15 mouse cellular contexts compared by ENCODE assay signal in the genomic region with DNA sequence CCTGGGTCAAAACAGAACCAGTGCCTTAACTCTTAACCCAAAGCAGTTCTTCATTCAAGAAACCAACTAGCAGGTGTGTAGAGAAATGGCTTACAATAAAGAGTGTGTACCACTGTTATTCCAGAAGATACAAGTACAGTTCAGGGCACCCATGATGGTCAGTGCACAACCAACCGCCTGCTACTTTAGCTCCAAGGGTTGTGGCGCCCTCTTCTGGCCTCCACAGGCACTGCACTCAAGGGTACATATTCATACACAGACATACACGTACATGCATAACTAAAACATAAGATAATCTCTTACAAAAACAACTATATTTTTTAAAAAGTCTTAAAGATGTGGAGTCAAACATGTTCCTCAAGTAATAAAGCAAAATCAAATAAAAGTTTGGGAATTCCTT.
DNase-seq lines count a peak whose midpoint lies in the region; ATAC-seq and TF ChIP-seq lines count a peak whose summit lies in the region.
"Had no signal": no experiment of that assay in that cellular context is flagged by ENCODE, and none has a peak within 500 bp of the region (broad histone marks: within the 10 kb centered on the region; RNA-seq: fewer than 3 reads in every experiment).

No protein-coding gene starts in this region.

- no peaks in the 10 kb centered on the region for H3K27me3 ChIP-seq in kidney, adult 2 months (replicated peaks; ENCODE audit: control insufficient read depth, insufficient read depth, low read length)
- no peaks in the 10 kb centered on the region for H3K27me3 ChIP-seq in kidney, embryonic 16.5 days (ENCODE audit: insufficient read depth, low read length)
- H3K27me3 ChIP-seq: hindbrain, embryonic 15.5 days; midbrain, embryonic 12.5 days; neural tube, embryonic 13.5 days had no signal

- peak; percentile 42 for TF ChIP-seq CTCF in kidney, adult 2 months (conservative IDR thresholded peaks at IDR 0.05; ENCODE audit: insufficient read depth, insufficient read length, low read depth, low read length)
- TF ChIP-seq CTCF in bone marrow, adult 2 months (IDR thresholded peaks at IDR 0.05; ENCODE audit: control insufficient read depth, insufficient read depth, low read length): peak; percentile 34; the same call in 1 of the 2 replicates

- TF ChIP-seq POLR2A in kidney, adult 2 months (IDR thresholded peaks at IDR 0.05; ENCODE audit: low read depth, low read length): no peak
- no peak for TF ChIP-seq POLR2A in bone marrow, adult 2 months (IDR thresholded peaks at IDR 0.05; ENCODE audit: borderline replicate concordance, control insufficient read depth, low read depth, low read length)

- H3K4me1 ChIP-seq in kidney, adult 2 months (ENCODE audit: control insufficient read depth, insufficient read depth, low read length): no peaks in the 10 kb centered on the region
- H3K4me1 ChIP-seq in kidney, embryonic 16.5 days (ENCODE audit: insufficient read depth, low read length): 0 out of 2 replicates have a peak, but pooled peaks cover 3% of the 10 kb centered on the region
- no peaks in the 10 kb centered on the region for H3K4me1 ChIP-seq in bone marrow, adult 2 months (ENCODE audit: control insufficient read depth, insufficient read depth, low read length)
- H3K4me1 ChIP-seq: hindbrain, embryonic 15.5 days; neural tube, embryonic 13.5 days had no signal

- no peak for DNase-seq in kidney, adult 2 months
- peak; percentile 26 for DNase-seq in thymus, postnatal 4 days
- no peak for DNase-seq in thymus, postnatal 14 days
- no peak for DNase-seq in spleen, postnatal 4 days (ENCODE audit: low spot score in 2 of 2)
- DNase-seq: adrenal gland, adult 8-10 months; cerebellum, adult 11-12 months; embryo, embryonic 11 days; gastrocnemius, postnatal 10 days had no signal

- H3K9me3 ChIP-seq in kidney, embryonic 16.5 days (ENCODE audit: low read length): no peaks in the 10 kb centered on the region
- H3K9me3 ChIP-seq: hindbrain, embryonic 15.5 days; midbrain, embryonic 12.5 days had no signal

- no peak overlapping the region for H3K27ac ChIP-seq in kidney, adult 2 months (ENCODE audit: insufficient read depth, low read depth, low read length)
- H3K27ac ChIP-seq in kidney, embryonic 16.5 days (ENCODE audit: low read length): no peak overlapping the region
- no peak overlapping the region for H3K27ac ChIP-seq in bone marrow, adult 2 months (ENCODE audit: control insufficient read depth, insufficient read depth, low read depth, low read length, poor library complexity)
- H3K27ac ChIP-seq: hindbrain, embryonic 15.5 days; midbrain, embryonic 12.5 days; neural tube, embryonic 13.5 days had no signal

- no peak for ATAC-seq in kidney, embryonic 16.5 days (ENCODE audit: low FRiP score, low TSS enrichment)
- ATAC-seq in erythroblast, adult 5-6 weeks (replicated peaks; ENCODE audit: low FRiP score, poor library complexity, severe bottlenecking): no peak
- ATAC-seq in megakaryocyte, adult 5-6 weeks (ENCODE audit: poor library complexity, severe bottlenecking): no peak

- 85% methylated on average over 3 of the region's 3 CpGs for WGBS in kidney, adult 2 months
- WGBS in kidney, embryonic 16.5 days: 86% methylated on average over 3 of the region's 3 CpGs
- 76% methylated on average over 3 of the region's 3 CpGs for WGBS in bone marrow, adult 2 months

- H3K9ac ChIP-seq in kidney, embryonic 16.5 days (replicated peaks; ENCODE audit: low read length): no peak overlapping the region
- H3K9ac ChIP-seq: hindbrain, embryonic 15.5 days; midbrain, embryonic 12.5 days; neural tube, embryonic 13.5 days had no signal

- no peaks in the 10 kb centered on the region for H3K36me3 ChIP-seq in kidney, adult 2 months (ENCODE audit: control insufficient read depth, insufficient read depth, low read length)
- H3K36me3 ChIP-seq in kidney, embryonic 16.5 days (ENCODE audit: insufficient read depth, low read length): no peaks in the 10 kb centered on the region
- H3K36me3 ChIP-seq: hindbrain, embryonic 15.5 days; midbrain, embryonic 12.5 days; neural tube, embryonic 13.5 days had no signal

- no peak overlapping the region for H3K4me2 ChIP-seq in kidney, embryonic 16.5 days (replicated peaks; ENCODE audit: low read depth, low read length)
- H3K4me2 ChIP-seq: hindbrain, embryonic 15.5 days; midbrain, embryonic 12.5 days; neural tube, embryonic 13.5 days had no signal

- H3K4me3 ChIP-seq in kidney, adult 2 months (ENCODE audit: insufficient read depth, low read depth, low read length): no peak overlapping the region
- no peak overlapping the region for H3K4me3 ChIP-seq in kidney, embryonic 16.5 days (ENCODE audit: low read length)
- H3K4me3 ChIP-seq in bone marrow, adult 2 months (replicated peaks; ENCODE audit: control insufficient read depth, low read depth, low read length): no peak overlapping the region
- H3K4me3 ChIP-seq: hindbrain, embryonic 15.5 days; midbrain, embryonic 12.5 days; neural tube, embryonic 13.5 days had no signal
